9 mouse cellular contexts compared by ENCODE assay signal in the genomic region with DNA sequence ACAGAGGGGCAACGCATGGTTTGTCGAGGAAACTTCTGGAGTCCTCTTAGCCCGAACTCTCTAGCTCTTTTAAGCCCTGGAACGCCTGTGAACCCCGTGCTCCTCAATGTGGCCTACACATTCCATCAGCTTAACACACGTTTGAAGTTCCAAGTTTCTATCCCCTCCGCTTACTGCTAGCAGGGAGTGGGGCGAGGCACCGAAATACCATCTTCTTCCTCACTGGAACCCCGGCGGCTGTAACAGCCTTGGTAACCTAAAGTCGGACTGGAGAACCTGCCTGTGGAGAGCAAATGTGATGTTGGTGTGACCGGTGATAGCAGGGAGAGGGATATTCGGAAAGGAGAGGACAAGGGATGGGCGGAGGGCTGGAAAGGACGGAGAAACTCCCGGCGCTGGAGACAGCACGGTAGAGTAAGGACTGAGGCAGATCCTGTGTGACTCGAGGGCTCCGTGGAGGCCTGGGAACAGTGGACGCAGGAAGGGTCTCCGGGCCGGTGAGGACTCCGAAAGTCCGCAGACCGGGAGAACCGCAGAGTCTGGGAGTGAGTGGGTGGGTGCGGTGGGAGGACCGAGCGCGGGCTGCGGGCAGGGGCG. TPM values are rescaled to one million over a fixed set of nuclear protein-coding genes. Genes with fewer than 3 reads are reported as not detected.
DNase-seq lines count a peak whose midpoint lies in the region; ATAC-seq and TF ChIP-seq lines count a peak whose summit lies in the region.
"Had no signal": no experiment of that assay in that cellular context is flagged by ENCODE, and none has a peak within 500 bp of the region (broad histone marks: within the 10 kb centered on the region; RNA-seq: fewer than 3 reads in every experiment).

No protein-coding gene starts in this region.

- H3K4me3 ChIP-seq in heart, embryonic 12.5 days, result peak overlapping the region; percentile 93
- H3K4me3 ChIP-seq in ES-Bruce4 (ENCODE audit: low read depth, low read length), result peak overlapping the region; percentile 36
- peak overlapping the region; percentile 42 for H3K4me3 ChIP-seq in forebrain, embryonic 15.5 days
- peak overlapping the region; percentile 51 for H3K4me3 ChIP-seq in liver, postnatal 0 days (ENCODE audit: low read depth, low read length)

- no peak for DNase-seq in heart, postnatal 25 days (ENCODE audit: low spot score)
- DNase-seq in liver, postnatal 0 days, result no peak
- DNase-seq in T-cell, adult 2 months (ENCODE audit: low spot score), result no peak
- no peak for DNase-seq in adrenal gland, adult 2 months

- H3K9me3 ChIP-seq in heart, embryonic 12.5 days (replicated peaks), result no peaks in the 10 kb centered on the region
- no peaks in the 10 kb centered on the region for H3K9me3 ChIP-seq in ES-Bruce4 (replicated peaks; ENCODE audit: control insufficient read depth, insufficient read depth, low read length, poor library complexity, severe bottlenecking)
- no peaks in the 10 kb centered on the region for H3K9me3 ChIP-seq in forebrain, embryonic 15.5 days
- no peaks in the 10 kb centered on the region for H3K9me3 ChIP-seq in liver, postnatal 0 days (ENCODE audit: low read length)

- peaks cover 29% of the 10 kb centered on the region for H3K4me1 ChIP-seq in heart, embryonic 12.5 days (replicated peaks)
- H3K4me1 ChIP-seq in ES-Bruce4 (ENCODE audit: control insufficient read depth, insufficient read depth, low read length), result no peaks in the 10 kb centered on the region
- H3K4me1 ChIP-seq in forebrain, embryonic 15.5 days, result peaks cover 48% of the 10 kb centered on the region
- peaks cover 23% of the 10 kb centered on the region for H3K4me1 ChIP-seq in liver, postnatal 0 days (ENCODE audit: insufficient read depth)

- TF ChIP-seq CTCF in ES-Bruce4 (IDR thresholded peaks at IDR 0.05; ENCODE audit: low read depth, low read length), result no peak
- no peak for TF ChIP-seq CTCF in liver, postnatal 0 days (IDR thresholded peaks at IDR 0.05; ENCODE audit: low read depth)

- WGBS in heart, embryonic 12.5 days, result under 1% methylated on average over 34 of the region's 34 CpGs
- under 1% methylated on average over 34 of the region's 34 CpGs for WGBS in forebrain, embryonic 15.5 days
- WGBS in liver, postnatal 0 days (ENCODE audit: insufficient replicate concordance), result 3% methylated on average over 32 of the region's 34 CpGs

- peaks cover 7% of the 10 kb centered on the region for H3K36me3 ChIP-seq in heart, embryonic 12.5 days
- H3K36me3 ChIP-seq in ES-Bruce4 (ENCODE audit: control insufficient read depth, insufficient read depth, low read length, poor library complexity, severe bottlenecking), result no peaks in the 10 kb centered on the region
- no peaks in the 10 kb centered on the region for H3K36me3 ChIP-seq in forebrain, embryonic 15.5 days
- H3K36me3 ChIP-seq in liver, postnatal 0 days (replicated peaks; ENCODE audit: insufficient read depth, low read length), result no peaks in the 10 kb centered on the region
- H3K36me3 ChIP-seq: G1E had no signal

- ATAC-seq in heart, embryonic 12.5 days (ENCODE audit: insufficient number of reproducible peaks, low FRiP score), result peak; percentile 50
- ATAC-seq in forebrain, embryonic 15.5 days (replicated peaks), result peak; percentile 39; the same call in 1 of the 2 replicates
- peak; percentile 12; the same call in 1 of the 2 replicates for ATAC-seq in liver, postnatal 0 days
- ATAC-seq in granulocyte monocyte progenitor cell, adult 5-6 weeks (replicated peaks; ENCODE audit: poor library complexity, severe bottlenecking), result no peak

- H3K27ac ChIP-seq in heart, embryonic 12.5 days (ENCODE audit: poor library complexity, severe bottlenecking), result peak overlapping the region; percentile 65; the same call in 1 of the 2 replicates
- no peak overlapping the region for H3K27ac ChIP-seq in ES-Bruce4 (ENCODE audit: insufficient read depth, low read length)
- H3K27ac ChIP-seq in forebrain, embryonic 15.5 days (replicated peaks), result no peak overlapping the region
- no peak overlapping the region for H3K27ac ChIP-seq in liver, postnatal 0 days (ENCODE audit: low read depth)

- no peak for TF ChIP-seq EP300 in ES-Bruce4 (IDR thresholded peaks at IDR 0.05; ENCODE audit: insufficient read depth, low read depth, low read length)
- TF ChIP-seq EP300 in liver, postnatal 0 days (IDR thresholded peaks at IDR 0.05; ENCODE audit: low read depth), result no peak

- H3K27me3 ChIP-seq in heart, embryonic 12.5 days (replicated peaks), result peaks cover 51% of the 10 kb centered on the region
- peaks cover 38% of the 10 kb centered on the region for H3K27me3 ChIP-seq in ES-Bruce4 (ENCODE audit: control insufficient read depth, insufficient read depth, low read length, poor library complexity, severe bottlenecking)
- peaks cover 75% of the 10 kb centered on the region for H3K27me3 ChIP-seq in forebrain, embryonic 15.5 days
- peaks cover 94% of the 10 kb centered on the region for H3K27me3 ChIP-seq in liver, postnatal 0 days (ENCODE audit: insufficient read depth, low read length)

- H3K4me2 ChIP-seq in heart, embryonic 12.5 days, result peak overlapping the region; percentile 98
- peak overlapping the region; percentile 77 for H3K4me2 ChIP-seq in forebrain, embryonic 15.5 days (replicated peaks)
- peak overlapping the region; percentile 70 for H3K4me2 ChIP-seq in liver, postnatal 0 days (ENCODE audit: low read depth, low read length)

- peak overlapping the region; percentile 82 for H3K9ac ChIP-seq in heart, embryonic 12.5 days
- H3K9ac ChIP-seq in ES-Bruce4 (ENCODE audit: low read depth, poor library complexity, severe bottlenecking), result peak overlapping the region; percentile 73
- H3K9ac ChIP-seq in forebrain, embryonic 15.5 days (replicated peaks), result no peak overlapping the region
- no peak overlapping the region for H3K9ac ChIP-seq in liver, postnatal 0 days (replicated peaks)

- no peak for TF ChIP-seq POLR2A in ES-Bruce4 (IDR thresholded peaks at IDR 0.05; ENCODE audit: insufficient read depth, low read length)

- intact Hi-C loops in heart, postnatal 25 days (cut with DNase I), result loop anchor here (5.0 to 10.0 kb wide), 3 partner anchors 201 to 996 kb away; a partner anchor contains a TSS

RNA-seq across cellular contexts. Expression of a gene that starts 0.5 kb away (rescaled TPM):
- 5.4 and 6.4 TPM in 2 replicates for polyA plus RNA-seq in heart, embryonic 12.5 days (2016; fragmentation: Nextera tagmentation; extraction: Ambion mirVana)
- 1 to 10 TPM; 5.1 to 5.8 TPM for total RNA-seq in heart, postnatal 25 days (2021)
- 0.26 and 0.34 TPM in 2 replicates for polyA plus RNA-seq in ES-Bruce4 (2011; ENCODE audit: insufficient read depth, insufficient read length, low read depth, missing spikeins)
- 1.0 and 1.2 TPM in 2 replicates for polyA plus RNA-seq in forebrain, embryonic 15.5 days (2015; fragmentation: Nextera tagmentation; extraction: Ambion mirVana)
- polyA plus RNA-seq in liver, postnatal 0 days (2015; fragmentation: Nextera tagmentation; extraction: Ambion mirVana), result 0.02 TPM in 1 of 2 replicates, not detected in the other
- total RNA-seq in adrenal gland, adult 2 months (2021), result 1 to 10 TPM; 6.6 to 7.3 TPM
- polyA plus RNA-seq in adrenal gland, adult 2 months (2012; rRNA removed), result 10.9 and 11.3 TPM in 2 replicates
- not detected in 2 replicates for total RNA-seq in granulocyte monocyte progenitor cell, adult 5-6 weeks (2014; fragmentation: Nextera tagmentation)
- total RNA-seq in granulocyte monocyte progenitor cell, adult 5-6 weeks (2017), result not detected in 2 replicates
- polyA plus RNA-seq: G1E had no signal

Comparison
In these comparisons a context has a peak if more than half of its experiments do, and no peak if none do; other contexts are left out.
1. H3K4me3 ChIP-seq: peak in every context shown above with its lines; median percentile 93 in heart, embryonic 12.5 days; 51 in liver, postnatal 0 days; 42 in forebrain, embryonic 15.5 days; 36 in ES-Bruce4.
2. H3K9ac ChIP-seq: peak in heart, embryonic 12.5 days (single experiment) and ES-Bruce4 (single experiment); none in forebrain, embryonic 15.5 days (single experiment) and liver, postnatal 0 days (single experiment).
3. Peak in every context shown above with its lines, with median percentiles within 50 percentile points of each other: H3K4me2 ChIP-seq.